ENCODE assay signal across 8 mouse cellular contexts in the genomic region with DNA sequence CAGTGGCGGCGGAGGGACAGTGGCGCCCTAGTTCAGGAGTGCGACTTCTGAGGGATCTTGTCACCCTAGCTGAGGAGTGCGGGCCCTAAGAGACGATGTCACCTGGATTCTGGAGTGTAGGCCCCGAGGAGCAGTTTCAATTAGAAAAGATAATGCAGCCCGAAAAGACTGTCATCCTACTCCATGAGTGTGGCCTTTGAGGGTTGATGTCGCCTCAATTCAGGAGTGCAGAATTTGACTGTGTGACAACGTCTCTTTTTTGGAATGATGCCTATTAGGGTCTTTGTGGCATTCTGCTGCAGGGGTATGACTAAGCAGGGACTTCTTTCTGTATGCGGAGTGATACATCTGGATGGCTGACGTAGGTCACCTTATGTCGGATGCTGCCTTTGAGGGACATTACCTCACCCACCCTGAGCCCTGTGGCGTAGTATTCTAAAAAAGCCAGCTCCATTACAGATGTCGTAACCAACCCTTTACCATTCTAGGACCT. TPM values are rescaled to one million over a fixed set of nuclear protein-coding genes. Genes with fewer than 3 reads are reported as not detected.
DNase-seq lines count a peak whose midpoint lies in the region; ATAC-seq and TF ChIP-seq lines count a peak whose summit lies in the region.

No protein-coding gene starts in this region.

- H3K4me3 ChIP-seq in C2C12 (ENCODE audit: insufficient read depth, poor library complexity, severe bottlenecking): peak overlapping the region; percentile 88
- peak overlapping the region; percentile 71 for H3K4me3 ChIP-seq in lung, embryonic 15.5 days

- H3K79me3 ChIP-seq in C2C12 (ENCODE audit: low read depth): peaks cover 50% of the 10 kb centered on the region

- H3K4me1 ChIP-seq in lung, embryonic 15.5 days: peaks cover 9% of the 10 kb centered on the region

- peak; percentile 67 for ATAC-seq in common myeloid progenitor, adult 5-6 weeks (replicated peaks; ENCODE audit: low read depth, poor library complexity, severe bottlenecking)
- peak; percentile 76 for ATAC-seq in lung, embryonic 15.5 days (ENCODE audit: borderline replicate concordance, extremely low read depth, low FRiP score, low TSS enrichment)

- H3ac ChIP-seq in C2C12 (ENCODE audit: control insufficient read depth, insufficient read length, low read depth): peak overlapping the region; percentile 95

- DNase-seq in ES-CJ7 (ENCODE audit: low read depth, low spot score): peak; percentile 71
- DNase-seq in frontal cortex, postnatal 14 days (ENCODE audit: low spot score in 2 of 2): peak; percentile 48 to 61
- peak; percentile 48 to 74 for DNase-seq in layer of hippocampus, adult 18-20 months (ENCODE audit: low spot score in 2 of 2)
- DNase-seq in retina, adult 2 months (ENCODE audit: low read depth, low spot score): peak; percentile 28
- no peak for DNase-seq in urinary bladder, postnatal 10 days (ENCODE audit: low spot score)

- H3K79me2 ChIP-seq in C2C12 (ENCODE audit: control insufficient read depth, insufficient read depth): peaks cover 53% of the 10 kb centered on the region

- peak overlapping the region; percentile 63 for H3K4me2 ChIP-seq in lung, embryonic 15.5 days

- H3K27me3 ChIP-seq in C2C12 (ENCODE audit: control insufficient read depth, insufficient read depth, insufficient read length): no peaks in the 10 kb centered on the region
- no peaks in the 10 kb centered on the region for H3K27me3 ChIP-seq in lung, embryonic 15.5 days

- WGBS in lung, embryonic 15.5 days: under 1% methylated on average over 15 of the region's 15 CpGs

- TF ChIP-seq CTCF in C2C12 (IDR thresholded peaks at IDR 0.05; ENCODE audit: control insufficient read depth, insufficient read depth, insufficient read length): no peak

- peak overlapping the region; percentile 92 for H3K27ac ChIP-seq in lung, embryonic 15.5 days

- peaks cover 45% of the 10 kb centered on the region for H3K36me3 ChIP-seq in C2C12 (ENCODE audit: control insufficient read depth, insufficient read depth)
- H3K36me3 ChIP-seq in lung, embryonic 15.5 days: peaks cover 29% of the 10 kb centered on the region

- H3K9me3 ChIP-seq in lung, embryonic 15.5 days: no peaks in the 10 kb centered on the region

- peak overlapping the region; percentile 80 for H3K9ac ChIP-seq in lung, embryonic 15.5 days

TF ChIP-seq in C2C12, 6 proteins besides CTCF, POLR2A, EP300 and RAD21:
- TF ChIP-seq USF1 (IDR thresholded peaks at IDR 0.05; ENCODE audit: low read depth) (no peak), FOSL1 (IDR thresholded peaks at IDR 0.05; ENCODE audit: insufficient read depth, low read length, poor library complexity, severe bottlenecking) (peak; percentile 21), MYOD1 (IDR thresholded peaks at IDR 0.05; ENCODE audit: control insufficient read depth, insufficient read length, low read depth) (no peak), MAX (IDR thresholded peaks at IDR 0.05) (peak; percentile 33), CEBPB (IDR thresholded peaks at IDR 0.05; ENCODE audit: low read depth) (peak; percentile 52)

RNA-seq across cellular contexts. Expression of a gene that starts 0.4 kb away (rescaled TPM):
- 155 TPM for polyA plus RNA-seq in C2C12 (2012; fragmentation: generic; extraction: Trizol)
- 230 and 238 TPM in 2 replicates for total RNA-seq in common myeloid progenitor, adult 5-6 weeks (2017)
- total RNA-seq in layer of hippocampus, adult 18-20 months (2021): 100 to 1,000 TPM; 738 to 772 TPM
- polyA plus RNA-seq in lung, embryonic 15.5 days (2015; fragmentation: Nextera tagmentation; extraction: Ambion mirVana): 209 and 222 TPM in 2 replicates
